In genomic region chr13:21178364-21178763, GRCm38 (mm10) we compare ENCODE assay signal across 13 mouse cellular contexts. TPM values are rescaled to one million over a fixed set of nuclear protein-coding genes. Genes with fewer than 3 reads are reported as not detected.
DNase-seq lines count a peak whose midpoint lies in the region; ATAC-seq and TF ChIP-seq lines count a peak whose summit lies in the region.
"Had no signal": no experiment of that assay in that cellular context is flagged by ENCODE, and none has a peak within 500 bp of the region (broad histone marks: within the 10 kb centered on the region; RNA-seq: fewer than 3 reads in every experiment).

No protein-coding gene starts in this region.

- no peak for TF ChIP-seq EP300 in ES-Bruce4 (IDR thresholded peaks at IDR 0.05; ENCODE audit: insufficient read depth, low read depth, low read length)

- H3K9ac ChIP-seq in kidney, embryonic 14.5 days (ENCODE audit: low read depth, low read length) = no peak overlapping the region
- H3K9ac ChIP-seq in ES-Bruce4 (ENCODE audit: low read depth, poor library complexity, severe bottlenecking) = peak overlapping the region; percentile 76
- H3K9ac ChIP-seq in liver, embryonic 12.5 days = peak overlapping the region; percentile 96

- no peak for ATAC-seq in kidney, embryonic 14.5 days (ENCODE audit: low FRiP score, low TSS enrichment)
- no peak for ATAC-seq in liver, embryonic 12.5 days

- H3K4me1 ChIP-seq in kidney, embryonic 14.5 days (ENCODE audit: control insufficient read depth, insufficient read depth, low read length) = peaks cover 28% of the 10 kb centered on the region
- no peaks in the 10 kb centered on the region for H3K4me1 ChIP-seq in ES-Bruce4 (ENCODE audit: control insufficient read depth, insufficient read depth, low read length)
- H3K4me1 ChIP-seq in brown adipose tissue, adult 24 weeks (ENCODE audit: control insufficient read depth, insufficient read depth, insufficient read length, low read length) = peaks cover 2% of the 10 kb centered on the region; the same call in 1 of the 2 replicates
- peaks cover 52% of the 10 kb centered on the region for H3K4me1 ChIP-seq in liver, embryonic 12.5 days

- H3K27ac ChIP-seq in kidney, embryonic 14.5 days (ENCODE audit: low read depth, low read length) = no peak overlapping the region; the same call in 1 of the 2 replicates
- H3K27ac ChIP-seq in ES-Bruce4 (ENCODE audit: insufficient read depth, low read length) = peak overlapping the region; percentile 52; the same call in 1 of the 2 replicates
- H3K27ac ChIP-seq in brown adipose tissue, adult 24 weeks (replicated peaks; ENCODE audit: low read depth, low read length) = no peak overlapping the region
- H3K27ac ChIP-seq in liver, embryonic 12.5 days = peak overlapping the region; percentile 97

- no peak overlapping the region for H3K4me3 ChIP-seq in kidney, embryonic 14.5 days (ENCODE audit: low read length)
- peak overlapping the region; percentile 10; the same call in 1 of the 2 replicates for H3K4me3 ChIP-seq in ES-Bruce4 (ENCODE audit: low read depth, low read length)
- peak overlapping the region; percentile 18; the same call in 1 of the 2 replicates for H3K4me3 ChIP-seq in brown adipose tissue, adult 24 weeks (ENCODE audit: insufficient read depth, low read depth, low read length)
- H3K4me3 ChIP-seq in liver, embryonic 12.5 days = peak overlapping the region; percentile 99

- peak overlapping the region; percentile 81; the same call in 1 of the 2 replicates for H3K4me2 ChIP-seq in kidney, embryonic 14.5 days (replicated peaks; ENCODE audit: low read depth, low read length)
- H3K4me2 ChIP-seq in liver, embryonic 12.5 days = peak overlapping the region; percentile 96

- no peak for TF ChIP-seq CTCF in ES-Bruce4 (IDR thresholded peaks at IDR 0.05; ENCODE audit: low read depth, low read length)

- no peaks in the 10 kb centered on the region for H3K27me3 ChIP-seq in kidney, embryonic 14.5 days (ENCODE audit: control insufficient read depth, insufficient read depth, low read length)
- H3K27me3 ChIP-seq in ES-Bruce4 (ENCODE audit: control insufficient read depth, insufficient read depth, low read length, poor library complexity, severe bottlenecking) = no peaks in the 10 kb centered on the region
- H3K27me3 ChIP-seq in liver, embryonic 12.5 days (replicated peaks) = peaks cover 3% of the 10 kb centered on the region; the same call in 1 of the 2 replicates

- TF ChIP-seq POLR2A in ES-Bruce4 (IDR thresholded peaks at IDR 0.05; ENCODE audit: insufficient read depth, low read length) = no peak

- DNase-seq in kidney, adult 8-10 months = no peak
- DNase-seq in layer of hippocampus, adult 9-10 months (ENCODE audit: low spot score) = no peak
- no peak for DNase-seq in adrenal gland, postnatal 14 days
- DNase-seq in adrenal gland, postnatal 4 days (ENCODE audit: low spot score in 2 of 2) = no peak
- DNase-seq: adrenal gland, postnatal 25 days; cerebellum, postnatal 10 days; kidney, postnatal 14 days had no signal

- H3K9me3 ChIP-seq in kidney, embryonic 14.5 days (ENCODE audit: control insufficient read depth, low read length) = no peaks in the 10 kb centered on the region
- no peaks in the 10 kb centered on the region for H3K9me3 ChIP-seq in ES-Bruce4 (replicated peaks; ENCODE audit: control insufficient read depth, insufficient read depth, low read length, poor library complexity, severe bottlenecking)
- no peaks in the 10 kb centered on the region for H3K9me3 ChIP-seq in liver, embryonic 12.5 days (replicated peaks)

- 78% methylated on average over 5 of the region's 5 CpGs for WGBS in kidney, embryonic 14.5 days
- WGBS in liver, embryonic 12.5 days (ENCODE audit: insufficient replicate concordance) = 71% methylated on average over 5 of the region's 5 CpGs

- peaks cover 16% of the 10 kb centered on the region for H3K36me3 ChIP-seq in kidney, embryonic 14.5 days (ENCODE audit: control insufficient read depth, insufficient read depth, low read length)
- peaks cover 20% of the 10 kb centered on the region for H3K36me3 ChIP-seq in ES-Bruce4 (ENCODE audit: control insufficient read depth, insufficient read depth, low read length, poor library complexity, severe bottlenecking)
- peaks cover 18% of the 10 kb centered on the region for H3K36me3 ChIP-seq in liver, embryonic 12.5 days

RNA-seq across cellular contexts. Expression of gene Trim27, which starts 0.9 kb away (rescaled TPM):
- polyA plus RNA-seq in kidney, embryonic 14.5 days (2014; fragmentation: Nextera tagmentation; extraction: Ambion mirVana) = 145 and 164 TPM in 2 replicates
- 117 and 128 TPM in 2 replicates for polyA plus RNA-seq in ES-Bruce4 (2011; ENCODE audit: insufficient read depth, insufficient read length, low read depth, missing spikeins)
- 9.1 and 14.4 TPM in 2 replicates for polyA plus RNA-seq in brown adipose tissue, adult 24 weeks (2012; ENCODE audit: insufficient read depth, insufficient read length, missing spikeins)
- polyA plus RNA-seq in liver, embryonic 12.5 days (2016; fragmentation: Nextera tagmentation; extraction: Ambion mirVana) = 129 and 132 TPM in 2 replicates
- 51.5 and 56.3 TPM in 2 replicates for total RNA-seq in adrenal gland, postnatal 14 days (2021)
- total RNA-seq in adrenal gland, postnatal 4 days (2021) = 10 to 100 TPM; 73.3 to 75.1 TPM

RNA-seq across cellular contexts. Expression of gene Olfr1368, which starts 32.7 kb away (rescaled TPM):
- not detected in 2 replicates for polyA plus RNA-seq in kidney, embryonic 14.5 days (2014; fragmentation: Nextera tagmentation; extraction: Ambion mirVana)
- not detected in 2 replicates for polyA plus RNA-seq in ES-Bruce4 (2011; ENCODE audit: insufficient read depth, insufficient read length, low read depth, missing spikeins)
- not detected in 2 replicates for polyA plus RNA-seq in brown adipose tissue, adult 24 weeks (2012; ENCODE audit: insufficient read depth, insufficient read length, missing spikeins)
- not detected in 2 replicates for polyA plus RNA-seq in liver, embryonic 12.5 days (2016; fragmentation: Nextera tagmentation; extraction: Ambion mirVana)
- total RNA-seq in adrenal gland, postnatal 14 days (2021) = not detected in 2 replicates
- total RNA-seq in adrenal gland, postnatal 4 days (2021) = not detected
- total RNA-seq: adrenal gland, postnatal 25 days; left cerebral cortex, postnatal 25 days; megakaryocyte-erythroid progenitor cell, adult 5-6 weeks had no signal

RNA-seq across cellular contexts. Expression of gene Olfr263, which starts 48.9 kb away (rescaled TPM):
- polyA plus RNA-seq in kidney, embryonic 14.5 days (2014; fragmentation: Nextera tagmentation; extraction: Ambion mirVana) = not detected in 2 replicates
- polyA plus RNA-seq in ES-Bruce4 (2011; ENCODE audit: insufficient read depth, insufficient read length, low read depth, missing spikeins) = not detected in 2 replicates
- polyA plus RNA-seq in brown adipose tissue, adult 24 weeks (2012; ENCODE audit: insufficient read depth, insufficient read length, missing spikeins) = not detected in 2 replicates
- polyA plus RNA-seq in liver, embryonic 12.5 days (2016; fragmentation: Nextera tagmentation; extraction: Ambion mirVana) = not detected in 2 replicates
- not detected in 2 replicates for total RNA-seq in adrenal gland, postnatal 14 days (2021)
- not detected for total RNA-seq in adrenal gland, postnatal 4 days (2021)
- total RNA-seq: adrenal gland, postnatal 25 days; left cerebral cortex, postnatal 25 days; megakaryocyte-erythroid progenitor cell, adult 5-6 weeks had no signal

Comparison
In these comparisons a context has a peak if more than half of its experiments do, and no peak if none do; other contexts are left out.
1. H3K27ac ChIP-seq: peak in ES-Bruce4 (single experiment) and liver, embryonic 12.5 days (single experiment); none in kidney, embryonic 14.5 days (single experiment) and brown adipose tissue, adult 24 weeks (single experiment).